Mouse (Mus musculus): Measurements from ENCODE around the gene Xpnpep3.
"Not testable (repeated sequence)": the region's sequence is repeated elsewhere in the genome, so short reads cannot be mapped to it uniquely, and the experiment has no call there.

Xpnpep3 gene

GRCm38 (mm10) chr15:81480284-81480683 is 80.3 kb downstream of the Xpnpep3 start:
- DNase-seq (ENCODE audit: low read depth, low spot score) = not testable (repeated sequence)

- DNase-seq (ENCODE audit: low read depth, low spot score) = no peak
These were observed 81.0 kb downstream of the Xpnpep3 start for GRCm38 (mm10) chr15:81480977-81481379.

- no peak for DNase-seq (ENCODE audit: low read depth, low spot score)
These were observed 83.0 kb downstream of the Xpnpep3 start for GRCm38 (mm10) chr15:81482966-81483365.

- DNase-seq (ENCODE audit: low read depth, low spot score) = no peak
These were observed 83.8 kb downstream of the Xpnpep3 start for GRCm38 (mm10) chr15:81483691-81484090.

- no peak for DNase-seq (ENCODE audit: low read depth, low spot score)
These were observed 85.5 kb downstream of the Xpnpep3 start for GRCm38 (mm10) chr15:81485483-81485882.

- DNase-seq (ENCODE audit: low read depth, low spot score) = no peak
These were observed 103.5 kb downstream of the Xpnpep3 start for GRCm38 (mm10) chr15:81503466-81503865.

GRCm38 (mm10) chr15:81503995-81504394 is 104.1 kb downstream of the Xpnpep3 start:
- no peak for DNase-seq (ENCODE audit: low read depth, low spot score)

All from c-Kit-negative CD71-positive TER-119-positive erythroid progenitor cells, embryonic 14.5 days (primary cell).